Mouse (Mus musculus) stomach, postnatal 0 days (tissue): ENCODE results near the gene N4bp3.
"Not testable (repeated sequence)": the region's sequence is repeated elsewhere in the genome, so short reads cannot be mapped to it uniquely, and the experiment has no call there.

Experiments used
- CTCF ChIP-seq: IDR thresholded peaks from 2 replicates; pipeline ENCODE4 v1.5.1; 2016; ENCODE audit warnings: antibody characterized with exemption, low read depth, mild to moderate bottlenecking, moderate library complexity
- EP300 ChIP-seq: optimal IDR thresholded peaks from 2 replicates; pipeline ENCODE3; 2016; ENCODE audit warnings: antibody characterized with exemption

- TF ChIP-seq CTCF, EP300: not testable (repeated sequence)
Observed at GRCm38 (mm10) chr11:51616113-51616512, 34.5 kb downstream of the N4bp3 start.
